Mouse (Mus musculus): ENCODE measurements around the gene Top1.
"Not testable (repeated sequence)": the region's sequence is repeated elsewhere in the genome, so short reads cannot be mapped to it uniquely, and the experiment has no call there.

Top1 gene

DNA sequence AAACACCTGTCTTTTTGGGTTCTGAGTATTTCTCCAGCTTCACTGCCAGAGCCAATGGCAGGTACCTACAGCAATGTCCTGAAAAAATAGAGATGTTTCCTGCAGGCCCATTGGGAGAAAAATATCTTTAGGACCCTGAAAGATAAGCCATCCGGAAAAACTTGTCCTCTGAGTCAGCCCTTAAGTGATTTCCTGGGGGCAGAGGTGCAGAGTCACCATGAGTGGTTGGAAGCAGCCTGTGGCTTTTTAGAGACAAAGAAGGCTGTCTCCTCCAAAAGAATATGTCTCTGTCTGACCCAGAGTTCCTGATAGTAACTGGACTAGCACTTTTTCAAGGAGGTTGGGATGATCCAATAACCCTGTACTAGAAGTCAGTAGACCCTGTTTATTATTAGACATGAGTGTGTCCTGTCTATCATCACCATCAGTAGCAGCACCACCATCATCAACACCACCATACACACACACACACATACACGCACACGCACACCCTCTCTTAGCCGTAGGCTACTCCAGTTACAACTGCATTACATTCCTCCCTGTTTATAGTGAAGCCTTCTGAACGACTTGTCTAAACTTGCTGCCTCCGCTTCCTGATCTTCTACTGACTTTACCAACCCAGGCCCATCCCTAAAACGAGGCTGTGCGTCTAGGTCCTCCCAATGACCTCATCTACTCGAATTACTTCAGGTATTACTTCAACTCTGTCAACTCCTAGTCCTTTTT lies 14.7 kb upstream of the Top1 start:
- DNase-seq (ENCODE audit: low read depth) = no peak

DNA sequence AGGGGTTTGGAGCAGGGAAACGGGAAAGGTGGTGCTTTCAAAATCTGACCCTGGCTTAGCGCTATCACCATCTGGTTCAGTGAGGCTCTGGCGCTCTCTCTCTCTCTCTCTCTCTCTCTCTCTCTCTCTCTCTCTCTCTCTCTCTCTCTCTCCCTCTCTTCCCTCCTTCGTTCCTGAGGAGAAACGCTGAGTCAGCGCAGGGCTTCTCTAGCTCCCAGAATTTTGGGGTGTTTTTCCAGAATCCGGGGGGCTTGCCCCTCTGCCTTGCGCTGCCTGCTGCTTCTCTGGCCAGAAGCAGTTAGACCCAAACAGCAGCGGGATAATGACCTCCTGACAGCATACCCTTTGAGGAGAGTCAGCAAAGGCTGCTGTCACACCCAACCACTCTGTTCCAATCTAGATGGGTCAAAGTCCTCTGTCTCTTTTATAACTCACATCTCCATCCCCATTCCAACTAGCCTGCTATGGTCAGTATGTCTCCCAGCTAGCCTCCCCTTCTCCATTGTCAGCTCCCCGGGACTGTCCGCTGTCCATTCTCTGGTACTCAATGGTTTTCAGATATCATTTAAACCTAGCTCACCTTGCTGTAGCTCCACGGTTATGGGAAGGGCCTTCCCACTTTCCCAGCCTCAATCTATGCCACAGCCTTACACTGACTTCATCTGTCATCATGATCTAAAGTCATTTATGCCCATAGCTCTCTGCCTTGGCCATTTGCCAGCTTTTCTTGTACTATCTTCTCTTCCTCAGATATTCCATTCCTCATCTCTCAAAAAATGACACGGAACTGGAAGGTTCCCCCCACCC lies 5.6 kb upstream of the Top1 start:
- DNase-seq (ENCODE audit: low read depth) = no peak

DNA sequence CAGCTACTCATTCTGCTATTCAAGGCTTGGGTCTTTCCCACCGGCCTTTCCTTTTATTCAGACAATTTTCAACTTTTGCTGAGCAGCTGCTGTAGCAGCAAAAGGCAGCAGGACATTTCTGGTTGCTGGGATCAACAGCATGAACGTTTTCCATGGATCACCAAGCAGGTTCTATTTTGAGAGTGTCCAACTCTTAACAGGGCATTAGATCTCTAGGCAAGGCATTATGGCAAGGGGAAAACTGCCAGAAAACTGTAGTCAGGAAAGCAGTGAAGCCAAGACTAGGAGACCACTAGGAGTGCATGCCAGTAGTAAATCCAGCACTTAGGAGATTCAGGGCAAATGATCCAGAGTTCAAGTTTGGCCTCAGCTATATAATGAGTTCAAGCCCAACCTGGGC lies 4.5 kb upstream of the Top1 start:
- DNase-seq (ENCODE audit: low read depth) = no peak

DNA sequence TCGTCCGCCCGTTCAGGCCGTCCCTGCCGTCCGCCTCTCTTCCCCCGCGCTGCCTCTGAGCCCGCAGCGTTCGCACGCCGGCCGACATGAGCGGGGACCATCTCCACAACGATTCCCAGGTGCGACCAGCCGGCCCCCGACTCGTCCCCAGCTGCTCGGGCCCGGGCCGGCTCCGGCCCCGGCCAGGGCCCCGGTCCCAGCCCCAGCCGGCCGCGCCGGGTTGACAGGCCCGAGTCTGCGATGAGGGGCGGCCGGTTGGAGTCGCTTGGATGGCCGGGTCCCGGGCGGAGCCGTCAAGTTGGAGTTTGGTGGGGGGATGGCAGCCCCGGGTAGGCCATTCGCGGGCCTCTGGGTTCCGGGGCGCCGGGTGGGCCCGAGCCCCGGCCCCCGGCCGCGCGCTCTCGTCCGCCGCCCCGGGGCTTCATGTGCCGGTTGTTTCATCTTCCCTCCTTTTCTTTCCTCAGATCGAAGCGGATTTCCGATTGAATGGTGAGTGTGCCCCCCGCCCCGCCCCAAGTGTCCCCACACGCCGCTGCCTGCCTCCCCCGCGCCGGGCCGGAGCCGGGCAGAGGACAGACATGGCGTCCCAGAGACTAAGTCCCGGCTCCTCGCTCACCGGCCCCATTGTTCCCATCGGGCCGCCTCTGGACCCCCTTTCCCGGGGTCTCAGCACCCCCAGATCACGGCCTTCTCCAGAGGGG lies 606 bp downstream of the Top1 start:
- DNase-seq (ENCODE audit: low read depth) = peak; percentile 64

DNA sequence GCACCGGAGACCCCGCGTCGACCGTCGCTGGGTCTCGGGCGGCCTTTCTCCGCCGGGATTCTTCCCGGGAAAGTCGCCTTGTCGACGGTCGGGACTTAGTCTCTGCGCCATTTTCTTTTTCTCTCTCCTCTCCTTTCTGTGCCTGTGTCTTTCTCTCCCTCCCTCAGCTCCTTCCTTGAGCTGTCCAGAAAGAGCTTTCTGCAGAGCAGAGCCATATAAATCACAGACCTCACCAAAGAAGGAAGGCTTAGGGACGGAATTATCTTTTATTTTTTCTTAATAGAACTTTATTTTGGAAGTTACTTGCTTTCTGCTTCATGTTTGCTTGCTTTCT lies 1.1 kb downstream of the Top1 start:
- DNase-seq (ENCODE audit: low read depth) = no peak

DNA sequence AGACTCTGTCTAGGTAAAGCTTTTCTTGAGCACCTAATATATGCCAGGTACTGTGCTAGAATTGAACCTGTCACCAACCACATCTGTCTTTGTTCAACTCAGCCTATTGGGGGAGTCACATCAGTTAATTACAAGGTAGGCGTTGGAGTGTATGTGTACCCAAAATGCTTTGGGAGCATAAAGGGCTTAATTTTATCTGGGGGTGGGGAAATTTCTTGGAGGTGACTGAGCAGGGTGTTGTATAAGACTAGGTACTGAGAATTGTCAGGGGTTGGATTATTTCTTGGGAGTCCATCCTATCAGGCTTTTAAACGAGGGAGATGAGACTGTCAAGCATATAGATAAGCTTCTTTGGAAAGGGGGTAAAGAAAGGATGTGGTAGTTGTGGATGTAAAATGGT lies 2.4 kb downstream of the Top1 start:
- no peak for DNase-seq (ENCODE audit: low read depth)

DNA sequence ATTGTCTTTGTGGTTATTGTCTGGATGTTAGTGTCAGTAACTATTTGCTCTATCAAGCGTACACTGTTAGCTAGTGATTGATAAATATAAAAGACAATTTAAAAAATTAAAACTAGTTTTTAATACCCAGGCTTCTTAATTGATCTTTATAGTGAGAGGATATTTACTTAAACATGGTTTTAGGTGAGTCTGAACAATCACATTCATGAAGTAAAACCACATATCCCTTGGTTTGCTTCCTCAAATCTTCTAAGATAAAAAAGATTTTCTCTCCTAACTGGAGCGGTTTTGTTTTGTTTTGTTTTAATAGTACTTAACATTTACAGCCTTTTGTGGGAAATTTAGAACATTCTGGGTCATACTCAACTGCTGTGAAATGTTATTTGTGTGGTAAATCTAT lies 3.4 kb downstream of the Top1 start:
- no peak for DNase-seq (ENCODE audit: low read depth)

DNA sequence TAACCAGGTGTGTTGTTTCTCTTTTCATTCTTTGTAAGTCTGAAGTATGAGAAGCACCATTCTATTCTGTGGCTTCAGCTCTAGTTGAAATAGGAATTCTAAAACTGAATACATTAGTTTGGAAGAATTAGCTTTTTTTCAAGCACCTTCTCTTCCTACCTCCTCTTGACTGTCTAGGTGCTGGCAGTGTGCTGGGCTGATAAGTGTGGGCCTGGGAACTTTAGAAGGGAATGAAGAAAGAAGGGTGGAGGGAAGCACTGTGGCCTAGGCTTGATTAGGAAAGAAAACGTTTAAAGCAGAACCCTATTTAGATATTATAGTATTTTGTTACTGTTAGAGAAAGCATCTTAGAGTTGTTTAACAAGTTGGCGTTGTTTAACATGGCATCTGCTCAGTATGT lies 5.5 kb downstream of the Top1 start:
- peak; percentile 1 for DNase-seq (ENCODE audit: low read depth)

DNA sequence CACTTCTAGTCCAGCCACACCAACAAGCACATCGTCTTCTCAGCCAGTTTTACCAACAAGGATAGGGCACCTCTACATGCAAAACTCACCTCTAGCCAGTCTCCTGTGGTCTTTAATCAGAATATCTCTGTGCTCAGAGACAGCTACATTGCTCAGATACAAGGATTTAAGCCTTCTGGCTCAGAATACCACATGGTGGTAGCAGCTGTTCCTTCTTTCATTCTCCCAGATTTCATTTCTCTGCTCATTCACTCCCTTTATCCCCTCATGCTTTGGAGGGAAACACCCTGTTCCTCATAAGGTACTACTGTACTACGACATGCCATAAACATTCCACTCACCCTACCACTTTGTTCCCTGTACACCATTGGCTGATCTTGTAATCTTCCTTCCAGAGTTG lies 7.5 kb downstream of the Top1 start:
- DNase-seq (ENCODE audit: low read depth) = no peak

DNA sequence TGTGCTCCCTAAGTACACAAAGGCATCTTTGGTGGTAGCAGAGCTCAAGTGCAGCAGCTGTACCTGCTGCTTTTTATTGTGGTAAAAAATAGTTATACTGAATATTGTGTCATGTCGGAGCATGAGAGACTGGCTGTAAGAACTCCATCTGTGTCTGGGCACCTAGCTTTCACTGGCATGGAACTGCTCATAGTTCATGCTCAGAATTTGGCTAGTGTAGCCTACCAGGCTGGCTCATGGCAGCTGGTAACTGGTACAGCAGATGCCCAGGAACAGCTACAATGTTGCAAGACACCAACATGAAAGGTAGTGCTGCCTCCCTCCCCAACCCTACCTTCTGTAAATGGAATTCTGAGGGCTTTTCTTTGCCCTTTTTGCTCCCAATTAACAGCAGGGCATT lies 9.9 kb downstream of the Top1 start:
- DNase-seq (ENCODE audit: low read depth) = no peak

DNA sequence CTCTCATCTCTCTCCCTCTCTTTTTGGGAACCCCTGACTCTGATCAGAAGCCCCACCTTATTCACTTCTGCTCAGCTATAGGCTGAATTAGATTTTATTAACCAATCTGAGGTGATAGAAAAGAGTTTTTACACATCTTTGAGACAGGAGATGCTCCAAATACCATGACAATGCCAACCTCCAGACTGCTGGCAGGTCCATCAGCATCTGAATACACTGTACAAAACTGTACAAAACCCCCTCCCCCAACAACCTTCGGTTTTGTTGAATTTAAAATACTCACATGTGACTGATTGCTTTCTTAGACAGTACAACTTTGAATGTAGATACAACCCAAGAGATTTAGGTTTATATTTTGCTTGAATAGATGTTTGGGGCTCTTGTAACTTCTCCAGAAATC lies 10.5 kb downstream of the Top1 start:
- DNase-seq (ENCODE audit: low read depth) = no peak

DNA sequence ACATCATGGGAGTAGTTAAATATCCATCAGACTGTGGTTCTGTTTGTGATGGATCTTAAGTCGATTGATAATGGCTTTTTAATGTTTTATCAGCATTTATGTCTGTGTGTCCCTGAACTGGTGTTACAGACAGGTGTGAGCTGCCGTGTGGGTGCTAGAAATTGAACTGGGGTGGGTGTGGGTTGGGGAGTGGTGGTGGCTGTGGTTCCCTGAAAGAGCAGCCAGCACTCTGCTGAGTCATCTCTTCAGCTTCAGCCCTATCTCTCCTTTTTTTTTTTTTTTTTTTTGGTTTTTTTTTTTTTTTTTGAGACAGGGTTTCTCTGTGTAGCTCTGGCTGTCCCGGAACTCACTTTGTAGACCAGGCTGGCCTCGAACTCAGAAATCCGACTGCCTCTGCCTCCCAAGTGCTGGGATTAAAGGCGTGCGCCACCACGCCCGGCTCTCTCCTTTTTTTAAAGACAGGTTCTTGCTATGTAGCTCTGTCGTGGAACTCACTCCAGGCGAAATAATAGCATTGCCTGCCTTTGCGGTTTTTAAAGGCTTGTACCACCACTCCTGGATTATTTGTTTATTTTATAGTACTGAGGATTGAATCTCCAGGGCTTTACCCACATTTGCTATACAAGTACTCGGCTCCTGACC lies 12.2 kb downstream of the Top1 start:
- no peak for DNase-seq (ENCODE audit: low read depth)

DNA sequence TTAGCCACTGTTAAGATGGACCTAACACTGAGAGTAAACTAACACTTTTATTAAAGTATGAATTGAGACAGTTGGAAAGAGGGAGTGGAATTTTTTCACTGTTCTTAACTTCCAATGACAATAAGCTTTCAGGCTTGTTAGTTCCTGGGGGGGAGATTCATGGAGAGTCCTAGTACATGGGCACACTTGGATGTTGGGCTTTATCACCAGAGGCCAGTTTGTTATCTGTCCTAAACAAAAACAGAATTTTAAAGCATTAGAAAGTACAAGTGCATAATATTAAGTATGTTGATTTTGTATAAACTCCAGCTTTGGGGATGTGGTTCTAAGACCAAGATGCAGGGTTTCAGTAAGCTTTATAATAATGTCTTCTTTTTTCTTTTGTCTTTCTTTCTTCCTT lies 13.1 kb downstream of the Top1 start:
- no peak for DNase-seq (ENCODE audit: low read depth)

DNA sequence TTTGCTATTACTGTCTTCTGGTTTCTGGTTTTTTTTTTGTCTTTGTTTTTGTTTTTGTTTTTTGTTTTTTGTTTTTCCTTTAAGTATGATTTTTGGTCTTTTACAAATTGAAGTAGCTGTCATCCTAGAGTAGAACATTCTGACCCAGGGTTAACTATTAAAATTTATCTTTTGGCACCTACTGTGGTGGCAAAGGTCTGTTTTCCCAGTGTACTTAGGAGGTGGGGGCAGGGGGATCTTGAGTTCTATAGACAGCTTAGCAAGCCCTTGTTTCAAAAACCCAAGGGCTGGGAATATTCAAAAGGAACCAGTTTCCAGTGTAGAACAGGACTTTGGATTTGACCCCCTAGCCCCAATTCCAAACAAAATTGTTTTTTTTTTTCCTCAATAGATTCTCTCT lies 18.7 kb downstream of the Top1 start:
- DNase-seq (ENCODE audit: low read depth) = no peak

DNA sequence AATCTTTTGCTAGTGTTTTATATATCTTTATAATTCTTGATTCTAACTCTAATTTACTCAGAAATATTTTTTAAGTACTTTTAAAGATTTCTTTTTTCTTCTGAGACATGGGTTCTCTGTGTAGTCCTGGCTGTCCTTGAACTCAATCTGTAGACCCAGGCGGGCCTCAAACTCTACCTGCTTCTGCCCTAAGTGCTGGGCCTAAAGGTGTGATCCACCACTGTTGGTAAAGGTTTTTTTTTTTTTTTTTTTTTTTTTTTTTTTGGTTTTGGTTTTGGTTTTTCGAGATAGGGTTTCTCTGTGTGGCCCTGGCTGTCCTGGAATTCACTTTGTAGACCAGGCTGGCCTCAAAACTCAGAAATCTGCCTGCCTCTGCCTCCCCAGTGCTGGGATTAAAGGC lies 19.3 kb downstream of the Top1 start:
- DNase-seq (ENCODE audit: low read depth) = not testable (repeated sequence)

DNA sequence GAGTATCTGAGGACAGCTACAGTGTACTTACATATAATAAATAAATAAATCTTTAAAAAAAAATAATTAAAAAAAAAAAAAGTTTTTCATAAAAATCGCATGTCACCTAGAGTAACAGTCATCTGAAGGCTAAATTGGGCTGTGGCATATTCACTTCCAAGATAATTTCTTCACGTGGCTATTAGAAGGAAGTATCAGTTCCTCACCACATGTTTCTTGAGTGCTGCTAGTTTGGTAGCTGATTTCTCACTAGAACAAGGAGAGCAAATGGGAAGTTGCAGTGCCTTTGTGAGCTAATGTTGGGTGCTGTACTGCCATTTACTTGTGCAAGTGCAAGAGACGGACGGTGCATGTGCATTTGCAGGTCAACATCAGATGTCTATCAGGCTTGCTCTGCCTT lies 21.6 kb downstream of the Top1 start:
- no peak for DNase-seq (ENCODE audit: low read depth)

DNA sequence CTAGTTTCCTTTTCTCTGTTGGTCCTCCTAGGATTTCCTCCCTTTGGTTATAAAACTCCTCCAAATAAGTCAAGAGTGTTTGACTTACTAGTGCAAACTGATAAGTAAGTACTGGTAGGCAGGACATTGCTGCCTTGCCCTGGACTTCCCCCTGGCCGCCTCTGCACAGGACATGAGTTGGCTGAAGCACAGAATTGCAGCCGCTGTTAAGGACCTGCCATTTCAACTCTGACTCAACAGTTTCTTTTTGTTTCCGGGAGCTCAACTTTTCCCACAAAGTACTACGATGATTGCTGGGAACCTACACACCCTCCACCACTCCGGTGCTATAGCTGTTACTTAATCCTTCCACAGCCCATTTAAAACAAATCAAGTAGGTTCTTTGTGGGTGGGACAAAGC lies 54.6 kb downstream of the Top1 start:
- DNase-seq (ENCODE audit: low read depth) = no peak

DNA sequence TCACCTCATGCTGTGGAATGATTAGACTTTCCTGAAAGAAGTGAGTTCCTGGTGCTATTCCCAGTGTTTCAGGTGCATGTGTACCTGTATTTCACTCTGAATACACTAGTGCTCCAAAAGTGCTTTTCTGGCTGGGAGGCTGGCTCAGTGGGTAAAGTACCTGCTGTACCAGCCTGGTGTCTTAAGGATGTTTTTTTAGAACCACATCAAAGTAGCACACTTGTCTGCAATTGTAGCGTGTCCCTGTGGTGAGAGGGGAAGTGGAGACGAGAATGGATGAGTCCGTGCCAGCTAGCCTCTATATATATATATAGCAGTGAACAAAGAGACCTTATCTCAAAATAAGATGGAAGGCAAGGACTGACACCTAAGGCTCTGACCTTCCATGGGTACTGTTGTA lies 55.9 kb downstream of the Top1 start:
- peak; percentile 57 for DNase-seq (ENCODE audit: low read depth)

DNA sequence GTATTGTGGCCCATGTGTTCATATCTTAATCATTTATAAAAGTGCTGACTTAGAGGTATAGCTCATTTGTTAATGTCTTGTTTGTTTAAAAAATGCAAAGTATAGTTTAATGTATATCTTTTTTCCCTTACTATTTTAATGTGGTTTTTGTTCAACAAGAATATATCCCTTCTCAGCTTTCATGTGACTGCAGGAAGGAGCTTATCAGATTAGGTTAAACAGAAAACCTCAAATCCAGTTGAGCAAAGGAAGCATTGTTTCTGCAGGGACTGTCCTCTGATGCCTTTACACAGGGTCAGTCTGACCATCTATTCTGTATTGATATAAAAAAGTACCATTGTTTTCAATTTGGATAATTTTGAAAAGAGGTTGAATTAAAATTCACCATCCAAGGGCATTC lies 57.1 kb downstream of the Top1 start:
- no peak for DNase-seq (ENCODE audit: low read depth)

DNA sequence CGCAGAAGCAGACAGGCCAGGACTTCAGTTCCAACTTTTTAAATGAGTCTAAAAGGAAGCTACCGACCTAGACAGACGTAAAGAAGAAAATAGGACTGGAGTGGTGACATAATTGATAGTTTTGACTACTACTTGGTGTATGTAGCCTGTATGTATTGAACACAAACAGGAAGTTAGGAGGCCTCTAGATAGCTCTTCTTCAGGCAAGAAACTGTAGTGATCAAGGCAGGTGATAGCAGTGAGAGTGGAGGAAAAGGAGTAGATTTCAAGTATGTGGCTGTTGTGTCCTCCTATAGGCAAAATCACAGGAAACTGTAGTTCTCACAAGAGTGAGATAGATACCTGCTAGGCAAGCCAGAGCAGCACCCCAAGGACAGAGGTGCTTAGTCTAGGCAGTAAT lies 62.0 kb downstream of the Top1 start:
- no peak for DNase-seq (ENCODE audit: low read depth)

DNA sequence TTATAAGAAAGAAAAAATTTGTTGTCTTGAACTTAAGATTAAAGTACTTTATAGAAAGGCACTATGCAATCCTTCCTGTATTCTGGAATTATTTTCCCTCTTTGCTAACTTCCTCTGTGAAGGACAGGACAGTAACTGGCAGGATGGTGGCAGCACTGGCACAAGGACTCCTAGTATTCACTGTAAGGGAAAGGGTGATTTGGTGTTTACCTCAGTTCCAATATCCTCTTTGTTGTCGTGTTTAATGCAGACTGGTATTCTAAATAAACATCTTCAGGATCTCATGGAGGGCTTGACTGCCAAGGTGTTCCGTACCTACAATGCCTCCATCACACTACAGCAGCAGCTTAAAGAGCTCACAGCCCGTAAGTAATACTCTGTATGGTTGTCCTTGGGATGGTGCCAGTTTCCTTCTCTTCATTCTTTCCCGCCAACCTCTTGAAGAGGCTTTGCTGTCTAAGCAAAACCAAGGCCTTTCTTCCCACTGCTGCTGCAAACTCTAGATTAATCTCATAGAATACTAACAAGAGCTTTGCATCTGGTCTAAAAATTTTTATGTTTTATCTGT lies 69.9 kb downstream of the Top1 start:
- DNase-seq (ENCODE audit: low read depth) = no peak

DNA sequence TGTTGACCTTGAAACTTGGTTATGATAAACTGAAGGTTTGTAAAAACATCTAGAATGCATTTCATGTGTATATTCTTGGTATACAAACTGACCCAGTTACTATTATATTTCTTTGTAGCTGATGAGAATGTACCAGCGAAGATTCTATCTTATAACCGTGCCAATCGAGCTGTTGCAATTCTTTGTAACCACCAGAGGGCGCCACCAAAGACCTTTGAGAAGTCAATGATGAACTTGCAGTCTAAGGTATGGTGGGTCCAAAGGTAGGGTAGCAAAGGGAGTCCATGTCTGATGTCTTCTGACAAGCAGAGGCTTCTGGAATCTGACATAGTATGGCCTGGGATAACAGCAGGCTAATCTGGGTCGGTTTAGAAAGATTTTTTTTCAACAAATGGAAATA lies 71.6 kb downstream of the Top1 start:
- peak; percentile 83 for DNase-seq (ENCODE audit: low read depth)

DNA sequence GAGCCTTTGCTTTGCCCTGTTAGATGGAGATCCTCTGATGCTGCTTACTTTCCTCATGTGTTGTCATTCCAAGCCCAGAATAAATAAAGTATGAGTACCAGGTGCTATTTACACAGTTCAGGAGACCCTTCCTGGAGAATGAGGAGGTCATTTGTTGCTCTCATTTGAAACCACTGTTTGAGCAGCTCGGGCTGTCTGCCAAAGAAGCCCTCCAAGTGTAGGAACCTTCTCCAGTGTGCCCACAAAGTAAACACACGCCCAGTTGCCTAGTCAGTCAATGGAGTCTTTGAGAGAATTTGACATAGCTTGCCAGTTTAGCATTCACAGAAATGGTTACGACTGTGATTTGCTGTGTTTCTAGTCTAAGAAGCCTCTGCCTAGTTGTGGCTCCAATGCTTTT lies 73.1 kb downstream of the Top1 start:
- no peak for DNase-seq (ENCODE audit: low read depth)

Measured in naive thymus-derived CD4-positive, alpha-beta T cell, adult 2 months (primary cell).